Mouse (Mus musculus) forebrain, embryonic 11.5 days (tissue): Measurements from ENCODE around the gene Macf1. TPM values are rescaled to one million over a fixed set of nuclear protein-coding genes. Genes with fewer than 3 reads are reported as not detected.

Experiments used
- ATAC-seq: fragments of 200-750 bp; cut with Nextera tagmentation; replicated peaks from 2 replicates; pipeline ENCODE4 v1.8.0; 2017; ENCODE audit warnings: moderate TSS enrichment; ENCODE audit not compliant: low FRiP score
- DNase-seq: peaks from one replicate; pipeline ENCODE4 v3.0.0-alpha.2; 2017; ENCODE audit warnings: low spot score
- H3K27ac ChIP-seq: fragments of 300-500 bp; sonication (generic); 2 replicates; pipeline ENCODE4 v1.5.1; 2014; ENCODE audit warnings: low read depth, low read length
- H3K27me3 ChIP-seq: fragments of 300-500 bp; sonication (generic); 2 replicates; pipeline ENCODE4 v1.6.1; 2014; ENCODE audit warnings: mild to moderate bottlenecking, low read length, mixed read lengths; ENCODE audit not compliant: control insufficient read depth, insufficient read depth
- H3K36me3 ChIP-seq: fragments of 300-500 bp; sonication (generic); 2 replicates; pipeline ENCODE4 v1.6.1; 2014; ENCODE audit warnings: mild to moderate bottlenecking, low read length, moderate library complexity, mixed read lengths; ENCODE audit not compliant: control insufficient read depth, insufficient read depth
- H3K4me1 ChIP-seq: fragments of 300-500 bp; sonication (generic); replicated peaks from 2 replicates; pipeline ENCODE4 v1.6.1; 2014; ENCODE audit warnings: low read length, mixed read lengths; ENCODE audit not compliant: control insufficient read depth, insufficient read depth
- H3K4me2 ChIP-seq: fragments of 300-500 bp; sonication (generic); 2 replicates; pipeline ENCODE4 v1.6.1; 2014; ENCODE audit warnings: low read depth, mild to moderate bottlenecking, low read length, moderate library complexity, mixed read lengths; ENCODE audit not compliant: severe bottlenecking
- H3K4me3 ChIP-seq: fragments of 300-500 bp; sonication (generic); 2 replicates; pipeline ENCODE4 v1.5.1; 2014; ENCODE audit warnings: low read depth, low read length
- H3K9ac ChIP-seq: fragments of 300-500 bp; sonication (generic); 2 replicates; pipeline ENCODE4 v1.6.1; 2014; ENCODE audit warnings: low read length
- H3K9me3 ChIP-seq: fragments of 300-500 bp; sonication (generic); 2 replicates; pipeline ENCODE4 v1.6.1; 2016; ENCODE audit warnings: low read length, mixed read lengths; ENCODE audit not compliant: control insufficient read depth
- WGBS: fragments of 180-500 bp; shearing (Covaris S2); extraction: QIAGEN DNeasy Blood & Tissue Kit; methylation state at CpG from one replicate; pipeline ENCODE4 v1.1.7; 2014; 5-methylcytosine and 5-hydroxymethylcytosine counted together
- polyA plus RNA-seq: library from polyadenylated mRNA; unstranded; fragments of >200 nt; fragmentation: Nextera tagmentation; extraction: Ambion mirVana; gene quantifications from 2 replicates; pipeline ENCODE4 v1.2.1, GENCODE M21; 2014

Macf1 gene
- polyA plus RNA-seq, 1 experiment from 2014 or later = 88.8 TPM

DNA sequence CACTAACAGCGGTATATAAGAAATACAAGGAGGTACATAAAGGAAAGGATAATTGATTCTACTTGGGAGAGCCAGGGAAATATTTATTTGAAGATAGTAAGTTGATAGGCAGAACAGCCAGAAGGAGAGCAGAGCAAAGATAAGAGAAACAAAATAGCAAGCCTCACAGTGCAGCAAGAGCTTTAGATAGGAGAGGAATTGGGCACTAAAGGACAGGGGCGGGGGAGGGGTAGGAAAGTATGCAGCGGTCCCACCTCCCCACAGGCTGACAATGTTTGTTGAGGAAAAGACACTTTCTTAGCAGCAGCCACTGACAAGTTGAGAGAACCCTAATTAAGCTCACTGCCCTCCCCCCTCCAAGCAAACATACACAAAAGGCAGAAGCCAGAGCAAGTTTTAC lies 131.5 kb downstream of the Macf1 start:
- Histone ChIP-seq H3K4me1 (no peaks in the 10 kb centered on the region), H3K27ac (no peak overlapping the region), H3K4me2 (no peak overlapping the region), H3K4me3 (no peak overlapping the region), H3K9me3 (no peaks in the 10 kb centered on the region), H3K27me3 (no peaks in the 10 kb centered on the region), H3K9ac (no peak overlapping the region), H3K36me3 (no peaks in the 10 kb centered on the region)
- 30% methylated on average over 3 of the region's 3 CpGs for WGBS
- no peak for ATAC-seq
- no peak for DNase-seq

DNA sequence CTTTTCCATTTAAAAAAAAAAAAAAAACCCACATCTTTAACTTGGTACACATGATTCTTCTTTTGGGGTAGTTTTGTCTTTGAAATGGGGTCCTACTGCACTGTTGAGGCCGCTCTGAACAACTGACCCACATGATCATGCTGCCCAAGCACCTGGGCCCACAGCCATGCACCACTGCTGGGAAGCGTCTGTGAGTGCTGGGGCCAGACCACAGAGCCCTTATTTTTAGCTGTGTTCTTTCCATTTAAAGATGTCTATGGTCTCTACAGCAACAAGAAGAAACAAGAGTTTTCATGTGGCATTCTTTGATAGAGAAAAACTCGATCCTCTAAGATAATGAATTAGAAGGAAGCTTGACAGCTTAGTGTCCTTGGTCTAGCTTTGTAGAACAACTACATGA lies 135.8 kb downstream of the Macf1 start:
- Histone ChIP-seq H3K4me2 (no peak overlapping the region), H3K4me1 (no peaks in the 10 kb centered on the region), H3K27me3 (no peaks in the 10 kb centered on the region), H3K27ac (no peak overlapping the region), H3K9ac (no peak overlapping the region), H3K4me3 (no peak overlapping the region), H3K9me3 (no peaks in the 10 kb centered on the region), H3K36me3 (no peaks in the 10 kb centered on the region)
- 94% methylated on average over 3 of the region's 3 CpGs for WGBS
- DNase-seq = no peak
- ATAC-seq = no peak

DNA sequence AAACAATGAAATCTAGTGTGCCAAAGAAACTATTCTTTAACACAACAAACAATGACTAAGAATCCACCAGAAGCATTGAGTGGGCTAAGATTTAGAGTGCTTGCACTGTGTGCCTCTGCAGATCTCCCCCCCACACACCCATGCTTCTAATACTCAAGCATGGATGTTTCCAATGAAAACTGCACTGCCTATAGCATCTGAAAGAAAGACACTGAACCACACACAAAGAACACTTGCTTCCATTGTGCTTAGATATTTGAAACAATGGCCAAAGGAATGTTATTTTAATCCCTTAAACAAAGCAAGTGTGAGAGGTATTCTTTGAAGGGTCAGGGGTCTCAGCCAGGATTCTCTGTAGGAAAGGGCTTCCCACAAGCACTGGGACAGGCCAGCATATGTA lies 140.5 kb downstream of the Macf1 start:
- Histone ChIP-seq H3K36me3 (no peaks in the 10 kb centered on the region), H3K4me3 (no peak overlapping the region), H3K4me2 (no peak overlapping the region), H3K9me3 (no peaks in the 10 kb centered on the region), H3K4me1 (no peaks in the 10 kb centered on the region), H3K27me3 (no peaks in the 10 kb centered on the region), H3K9ac (no peak overlapping the region), H3K27ac (no peak overlapping the region)
- DNase-seq = no peak
- ATAC-seq = no peak

DNA sequence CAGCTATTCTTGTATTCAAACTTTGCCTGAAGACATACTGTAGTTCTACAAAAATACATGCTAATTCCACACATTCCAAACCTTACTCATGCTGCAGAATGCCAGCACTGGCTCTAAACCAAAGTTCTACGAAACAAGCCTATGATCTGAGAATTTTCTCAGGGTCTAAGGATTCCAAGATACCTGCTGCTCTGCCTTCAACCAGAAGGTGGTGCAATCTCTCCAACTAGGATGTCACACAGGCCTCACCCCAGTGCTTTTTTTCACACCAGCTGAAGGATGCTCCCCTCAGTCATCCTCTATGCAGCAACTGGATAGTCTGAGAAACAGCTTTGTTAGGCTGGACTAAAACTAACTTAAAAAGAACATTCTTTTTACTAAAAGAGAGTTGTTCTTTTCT lies 148.9 kb downstream of the Macf1 start:
- no peaks in the 10 kb centered on the region for H3K36me3 ChIP-seq
- WGBS = 55% methylated on average over 1 of the region's 1 CpGs
- H3K27me3 ChIP-seq = no peaks in the 10 kb centered on the region
- no peaks in the 10 kb centered on the region for H3K9me3 ChIP-seq
- H3K4me2 ChIP-seq = no peak overlapping the region
- H3K4me1 ChIP-seq = no peaks in the 10 kb centered on the region
- DNase-seq = peak; percentile 60
- 0 out of 2 replicates have a peak, but pooled peaks have one; percentile 56 for ATAC-seq
- H3K27ac ChIP-seq = no peak overlapping the region
- no peak overlapping the region for H3K4me3 ChIP-seq
- H3K9ac ChIP-seq = no peak overlapping the region

DNA sequence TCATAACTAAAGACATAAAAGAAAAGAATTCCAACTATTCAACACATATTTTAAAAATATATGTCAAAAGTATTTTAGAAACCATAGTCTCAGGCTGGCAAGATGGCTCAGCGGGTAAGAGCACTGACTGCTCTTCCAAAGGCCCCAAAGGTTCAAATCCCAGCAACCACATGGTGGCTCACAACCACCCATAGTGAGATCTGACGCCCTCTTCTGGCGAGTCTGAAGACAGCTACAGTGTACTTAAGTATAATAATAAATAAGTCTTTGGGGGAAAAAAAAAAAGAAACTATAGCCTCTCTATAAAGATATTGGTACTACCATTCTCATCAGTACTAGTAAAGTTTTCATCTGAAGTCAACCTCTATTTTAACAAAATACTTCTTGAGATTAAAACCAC lies 152.2 kb downstream of the Macf1 start:
- H3K4me3 ChIP-seq = no peak overlapping the region
- H3K4me2 ChIP-seq = no peak overlapping the region
- ATAC-seq (no peak), DNase-seq (no peak)
- no peak overlapping the region for H3K27ac ChIP-seq
- peaks cover 4% of the 10 kb centered on the region for H3K4me1 ChIP-seq
- H3K9ac ChIP-seq = no peak overlapping the region
- H3K9me3 ChIP-seq = no peaks in the 10 kb centered on the region
- H3K27me3 ChIP-seq = no peaks in the 10 kb centered on the region
- no peaks in the 10 kb centered on the region for H3K36me3 ChIP-seq
- WGBS = 42% methylated on average over 3 of the region's 3 CpGs

DNA sequence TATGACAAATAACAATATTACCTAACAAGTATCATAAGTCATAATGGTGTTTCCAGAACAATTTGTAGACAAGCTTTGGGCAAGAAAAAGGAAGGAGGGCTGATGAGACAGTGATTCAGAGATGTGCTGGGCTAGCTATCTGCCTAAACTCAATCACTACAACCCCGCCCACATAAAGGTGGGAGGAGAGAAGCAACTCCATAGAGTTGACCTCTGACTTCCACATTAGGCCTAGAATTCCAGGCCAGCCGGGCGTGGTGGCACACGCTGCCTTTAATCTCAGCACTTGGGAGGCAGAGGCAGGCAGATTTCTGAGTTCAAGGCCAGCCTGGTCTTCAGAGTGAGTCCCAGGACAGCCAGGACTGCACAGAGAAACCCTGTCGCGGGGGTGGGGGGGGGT lies 153.2 kb downstream of the Macf1 start:
- no peak overlapping the region for H3K9ac ChIP-seq
- H3K4me2 ChIP-seq = no peak overlapping the region
- H3K27me3 ChIP-seq = no peaks in the 10 kb centered on the region
- no peaks in the 10 kb centered on the region for H3K36me3 ChIP-seq
- no peaks in the 10 kb centered on the region for H3K9me3 ChIP-seq
- no peak for DNase-seq
- H3K4me1 ChIP-seq = peaks cover 4% of the 10 kb centered on the region
- no peak overlapping the region for H3K4me3 ChIP-seq
- no peak overlapping the region for H3K27ac ChIP-seq
- 93% methylated on average over 5 of the region's 6 CpGs for WGBS
- no peak for ATAC-seq

DNA sequence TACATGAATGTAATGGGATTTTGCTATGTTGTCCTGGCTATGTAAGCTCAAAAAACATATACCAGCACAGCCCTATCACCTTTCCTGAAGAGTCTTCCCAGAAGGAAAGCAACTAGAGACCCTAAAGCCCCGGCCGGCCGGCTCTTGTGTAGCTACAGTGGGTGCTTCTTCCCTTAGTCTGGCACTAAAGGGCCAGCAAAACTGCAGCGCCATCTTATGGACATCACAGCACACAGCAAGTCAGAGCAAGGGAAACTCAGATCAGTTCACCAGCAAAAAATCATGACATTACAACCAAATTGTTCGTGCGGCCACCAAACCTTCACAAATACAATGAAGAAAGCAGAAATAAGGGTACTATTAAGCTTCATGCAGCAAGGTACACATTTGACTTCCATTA lies 154.9 kb downstream of the Macf1 start:
- DNase-seq (peak; percentile 63), ATAC-seq (no peak)
- 39% methylated on average over 6 of the region's 6 CpGs for WGBS
- Histone ChIP-seq H3K4me3 (no peak overlapping the region), H3K4me2 (no peak overlapping the region), H3K4me1 (peaks cover 4% of the 10 kb centered on the region), H3K9ac (no peak overlapping the region), H3K9me3 (no peaks in the 10 kb centered on the region), H3K36me3 (no peaks in the 10 kb centered on the region), H3K27ac (no peak overlapping the region), H3K27me3 (no peaks in the 10 kb centered on the region)

DNA sequence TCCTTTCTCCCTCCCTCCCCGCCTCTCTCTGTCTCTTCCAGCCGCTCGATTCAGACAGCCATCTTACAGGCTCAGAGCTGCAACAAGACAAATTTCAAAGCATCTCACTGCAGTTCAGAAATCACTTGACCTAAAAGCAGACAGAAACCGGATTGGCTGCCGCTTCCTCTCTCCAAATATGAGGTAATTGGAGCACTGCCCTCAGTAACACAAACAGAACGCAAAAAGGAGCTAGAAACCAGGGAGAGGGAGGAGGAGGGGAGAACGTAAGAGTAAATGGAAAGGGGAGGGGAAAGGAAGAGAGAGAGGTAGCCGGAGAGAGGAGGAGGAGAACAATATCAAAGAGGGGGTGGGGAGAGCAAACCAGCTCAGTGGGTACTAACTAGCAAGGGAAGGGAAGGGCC lies 156.6 kb downstream of the Macf1 start:
- peak overlapping the region; percentile 5; the same call in 1 of the 2 replicates for H3K4me3 ChIP-seq
- peak overlapping the region; percentile 30; the same call in 1 of the 2 replicates for H3K9ac ChIP-seq
- no peak overlapping the region for H3K27ac ChIP-seq
- WGBS = 4% methylated on average over 8 of the region's 8 CpGs
- H3K4me2 ChIP-seq = peak overlapping the region; percentile 44
- H3K27me3 ChIP-seq = no peaks in the 10 kb centered on the region
- ATAC-seq = peak; percentile 63; the same call in 1 of the 2 replicates
- H3K36me3 ChIP-seq = no peaks in the 10 kb centered on the region
- DNase-seq = no peak
- H3K4me1 ChIP-seq = peaks cover 4% of the 10 kb centered on the region
- no peaks in the 10 kb centered on the region for H3K9me3 ChIP-seq

DNA sequence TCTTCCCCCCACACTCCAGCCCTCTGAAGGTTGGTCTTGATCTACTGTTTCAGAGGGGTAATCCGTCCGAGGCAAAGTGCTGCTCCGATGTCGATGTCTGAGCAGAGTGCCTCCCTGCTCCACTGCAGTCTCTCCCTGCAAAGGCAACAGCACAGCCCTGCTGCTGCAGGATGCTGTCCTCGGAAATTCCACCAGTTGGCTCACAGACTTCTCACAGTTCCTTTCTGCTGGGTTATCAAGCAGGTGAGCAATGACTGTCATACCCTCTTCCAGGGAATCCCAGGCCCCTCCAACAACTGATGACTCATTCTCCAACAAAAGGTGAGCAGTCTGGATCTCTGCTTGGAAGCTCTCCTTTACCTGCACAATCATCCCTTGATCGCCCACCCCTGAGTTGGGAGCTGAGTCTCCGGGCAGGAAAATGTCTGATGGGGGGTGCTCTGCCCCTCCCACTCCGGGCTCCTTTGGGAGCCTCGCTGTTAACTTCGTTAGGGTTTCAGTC lies 157.3 kb downstream of the Macf1 start:
- H3K4me1 ChIP-seq = peaks cover 4% of the 10 kb centered on the region
- no peaks in the 10 kb centered on the region for H3K9me3 ChIP-seq
- WGBS = 36% methylated on average over 10 of the region's 10 CpGs
- H3K27ac ChIP-seq = no peak overlapping the region
- DNase-seq (no peak), ATAC-seq (0 out of 2 replicates have a peak, but pooled peaks have one; percentile 23)
- no peaks in the 10 kb centered on the region for H3K27me3 ChIP-seq
- no peak overlapping the region for H3K4me3 ChIP-seq
- no peaks in the 10 kb centered on the region for H3K36me3 ChIP-seq
- peak overlapping the region; percentile 44; the same call in 1 of the 2 replicates for H3K4me2 ChIP-seq
- H3K9ac ChIP-seq = peak overlapping the region; percentile 9; the same call in 1 of the 2 replicates
